In the genomic region with DNA sequence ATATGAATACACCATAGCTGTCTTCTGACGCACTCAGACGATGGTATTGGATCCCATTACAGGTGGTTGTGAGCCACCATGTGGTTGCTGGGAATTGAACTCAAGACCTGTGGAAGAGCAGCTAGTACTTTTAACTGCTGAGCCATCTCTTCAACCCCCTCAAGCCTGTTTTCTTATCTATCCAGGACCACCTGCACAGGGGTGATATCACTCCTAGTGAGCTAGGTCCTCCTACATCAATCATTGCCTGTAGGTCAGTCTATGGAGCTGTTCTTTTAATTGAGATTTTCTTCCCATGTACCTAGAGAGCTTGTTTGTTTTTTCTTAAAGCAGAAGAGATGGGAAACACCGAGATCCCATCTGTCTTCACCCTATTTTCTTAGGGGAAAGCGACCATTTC, we compare ENCODE assay signal across 19 mouse cellular contexts. TPM values are rescaled to one million over a fixed set of nuclear protein-coding genes. Genes with fewer than 3 reads are reported as not detected.
"Had no signal": no experiment of that assay in that cellular context is flagged by ENCODE, and none has a peak within 500 bp of the region (broad histone marks: within the 10 kb centered on the region; RNA-seq: fewer than 3 reads in every experiment).

No protein-coding gene starts in this region.

- DNase-seq: kidney, adult 8-10 months; kidney, postnatal 25 days; lung, postnatal 14 days; right cerebral cortex, postnatal 25 days; thymus, adult 18-20 months; thymus, postnatal 14 days had no signal

- H3K27ac ChIP-seq: left cerebral cortex, adult 2 months; limb, embryonic 12.5 days; lung, embryonic 15.5 days; midbrain, embryonic 10.5 days; stomach, postnatal 0 days had no signal

- H3K4me2 ChIP-seq: limb, embryonic 12.5 days; lung, embryonic 15.5 days had no signal

- ATAC-seq: intestine, postnatal 0 days had no signal

- H3K9ac ChIP-seq: limb, embryonic 12.5 days; lung, embryonic 15.5 days had no signal

- H3K4me3 ChIP-seq: left cerebral cortex, adult 2 months; limb, embryonic 12.5 days; lung, embryonic 15.5 days; midbrain, embryonic 10.5 days; myocyte had no signal

- H3K36me3 ChIP-seq: limb, embryonic 12.5 days; lung, embryonic 15.5 days had no signal

- H3K27me3 ChIP-seq: limb, embryonic 12.5 days; lung, embryonic 15.5 days had no signal

- H3K9me3 ChIP-seq: limb, embryonic 12.5 days; lung, embryonic 15.5 days; midbrain, embryonic 10.5 days had no signal

RNA-seq across cellular contexts. Expression of gene a, which starts 12.6 kb away (rescaled TPM):
- total RNA-seq: layer of hippocampus, postnatal 25 days; left cerebral cortex, adult 2 months; left cerebral cortex, postnatal 25 days; liver, adult 2 months had no signal
- polyA plus RNA-seq: liver, adult 2 months; lung, embryonic 15.5 days; myocyte had no signal

RNA-seq across cellular contexts. Expression of gene Gm14214, which starts 34.0 kb away (rescaled TPM):
- total RNA-seq: layer of hippocampus, postnatal 25 days; left cerebral cortex, adult 2 months; left cerebral cortex, postnatal 25 days; liver, adult 2 months had no signal
- polyA plus RNA-seq: intestine, postnatal 0 days; kidney, embryonic 16.5 days; limb, embryonic 12.5 days; liver, adult 2 months; lung, embryonic 15.5 days; midbrain, embryonic 10.5 days; myocyte; neural tube, embryonic 11.5 days; small intestine, adult 2 months; stomach, postnatal 0 days had no signal
